Mouse (Mus musculus) myocyte (in vitro differentiated cells): ENCODE data around the gene Gm20388.

Experiments used
- CEBPB ChIP-seq: IDR thresholded peaks from 2 replicates; pipeline ENCODE4 v1.6.1; 2011; ENCODE audit warnings: mild to moderate bottlenecking, moderate library complexity; ENCODE audit not compliant: poor library complexity, insufficient read depth, severe bottlenecking
- E2F4 ChIP-seq: IDR thresholded peaks from one replicate; pipeline ENCODE4 v1.6.1; 2011; ENCODE audit warnings: mild to moderate bottlenecking, control low read depth, moderate library complexity; ENCODE audit not compliant: insufficient read depth
- MAX ChIP-seq: IDR thresholded peaks from one replicate; pipeline ENCODE4 v1.6.1; 2011; ENCODE audit warnings: low read depth, mild to moderate bottlenecking, control low read depth
- MYOD1 ChIP-seq, 3 experiments: IDR thresholded peaks; one replicate each; pipeline ENCODE4 v1.6.1; 2011; ENCODE audit warnings: control low read depth in 2 of 3, low read depth in 2 of 3, mild to moderate bottlenecking in 2 of 3, moderate library complexity in 1 of 3; ENCODE audit not compliant: insufficient read length in 2 of 3, control insufficient read depth in 1 of 3
- MYOG ChIP-seq, 3 experiments: IDR thresholded peaks; one replicate each; pipeline ENCODE4 v1.6.1; 2011; ENCODE audit warnings: control low read depth in 2 of 3, low read depth in 2 of 3, mild to moderate bottlenecking in 2 of 3; ENCODE audit not compliant: insufficient read length in 2 of 3, control insufficient read depth in 1 of 3, insufficient read depth in 1 of 3
- POLR2A ChIP-seq: IDR thresholded peaks from one replicate; pipeline ENCODE4 v1.6.1; 2011; ENCODE audit warnings: low read depth, mild to moderate bottlenecking, control low read depth, moderate library complexity; ENCODE audit not compliant: insufficient read length
- POLR2AphosphoS2 ChIP-seq: IDR thresholded peaks from one replicate; pipeline ENCODE4 v1.6.1; 2011; ENCODE audit warnings: low read depth, control low read depth; ENCODE audit not compliant: insufficient read length
- REST ChIP-seq: IDR thresholded peaks from one replicate; pipeline ENCODE4 v1.6.1; 2011; ENCODE audit warnings: mild to moderate bottlenecking, control low read depth, moderate library complexity; ENCODE audit not compliant: insufficient read depth, insufficient read length
- SRF ChIP-seq: IDR thresholded peaks from one replicate; pipeline ENCODE4 v1.6.1; 2011; ENCODE audit warnings: low read depth; ENCODE audit not compliant: control insufficient read depth, insufficient read length
- TCF12 ChIP-seq: IDR thresholded peaks from one replicate; pipeline ENCODE4 v1.6.1; 2011; ENCODE audit warnings: mild to moderate bottlenecking, control low read depth; ENCODE audit not compliant: poor library complexity, insufficient read depth, severe bottlenecking
- TCF3 ChIP-seq: IDR thresholded peaks from one replicate; pipeline ENCODE4 v1.6.1; 2011; ENCODE audit warnings: low read depth, control low read depth; ENCODE audit not compliant: insufficient read length
- USF1 ChIP-seq: IDR thresholded peaks from one replicate; pipeline ENCODE4 v1.6.1; 2011; ENCODE audit warnings: low read depth, mild to moderate bottlenecking, control low read depth, moderate library complexity

DNA sequence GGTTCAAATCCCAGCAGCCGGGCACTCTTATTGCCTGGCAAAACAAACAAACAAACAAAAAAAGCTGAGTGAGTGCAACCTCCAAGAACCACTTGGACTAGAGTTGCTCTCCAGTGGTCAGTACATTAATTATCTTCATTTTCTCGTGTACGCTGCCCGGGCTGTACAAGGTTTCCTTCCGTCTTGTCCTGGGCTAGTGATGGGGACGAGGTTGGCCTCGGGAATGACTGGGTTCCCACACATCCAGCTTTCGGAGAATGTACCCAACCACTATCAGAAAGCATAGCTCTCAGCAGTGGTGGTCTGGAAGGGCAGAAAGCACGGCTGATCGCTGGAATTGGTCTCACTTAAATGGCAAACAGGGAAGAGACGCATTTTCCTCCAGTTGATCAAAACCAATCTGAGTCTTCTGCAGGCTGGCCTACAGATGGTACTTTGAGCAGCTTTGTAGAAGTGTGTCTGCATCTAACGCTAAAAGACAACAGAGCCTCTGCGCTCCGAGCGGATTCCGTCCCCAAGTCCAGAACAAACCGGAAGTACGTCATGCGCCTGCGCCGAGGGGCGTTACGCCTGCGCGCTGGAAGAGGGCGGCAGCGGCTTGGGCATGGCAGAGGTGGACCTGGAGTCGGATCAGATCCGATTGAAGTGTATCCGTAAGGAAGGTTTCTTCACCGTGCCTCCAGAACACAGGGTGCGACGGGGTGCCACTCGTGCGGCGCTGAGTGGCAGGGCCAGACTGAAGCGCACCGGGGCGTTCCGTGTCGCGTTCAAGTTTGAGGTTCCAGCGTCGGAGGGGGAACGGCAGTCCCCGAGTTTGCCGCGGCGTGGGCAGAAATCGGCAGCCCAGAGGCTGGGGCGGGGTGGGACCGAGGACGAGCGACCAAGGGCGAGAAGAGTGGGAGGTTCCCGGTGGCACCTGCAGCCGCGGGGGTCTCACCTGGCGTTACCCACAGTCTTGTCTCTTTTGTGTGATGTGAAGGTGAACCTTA is 3313.9 kb downstream of the Gm20388 start, which contains the start of gene Cdk10:
- TF ChIP-seq TCF12 = no peak
- TF ChIP-seq POLR2AphosphoS2 = peak; percentile 98
- TF ChIP-seq POLR2A = peak; percentile 99
- peak in 1 of 3 experiments; percentile 9 for TF ChIP-seq MYOG (IDR thresholded peaks at IDR 0.05; ENCODE audit: control insufficient read depth in 1 of 3, insufficient read depth in 1 of 3, insufficient read length in 2 of 3, low read depth in 2 of 3)
- TF ChIP-seq CEBPB = no peak
- TF ChIP-seq E2F4 = no peak
- TF ChIP-seq MYOD1 (IDR thresholded peaks at IDR 0.05; ENCODE audit: control insufficient read depth in 1 of 3, insufficient read length in 2 of 3, low read depth in 2 of 3) = peak in 1 of 3 experiments; percentile 1
- TF ChIP-seq USF1 = no peak
- no peak for TF ChIP-seq MAX
- no peak for TF ChIP-seq TCF3
- TF ChIP-seq SRF = peak; percentile 70
- TF ChIP-seq REST = no peak
